Mouse (Mus musculus) kidney, embryonic 14.5 days (tissue): ENCODE measurements at regions not wholly inside any gene's neighbourhood (a gene's known extent, or its start where the extent isn't known, plus 50 kb on each side); places are given as distances from the start of the nearest gene placed in this dataset.

Experiments used
- ATAC-seq: fragments of 200-750 bp; cut with Nextera tagmentation; 2 replicates; pipeline ENCODE4 v1.8.0; 2017; ENCODE audit warnings: moderate number of reproducible peaks, mild to moderate bottlenecking, moderate TSS enrichment, moderate library complexity; ENCODE audit not compliant: low FRiP score, low TSS enrichment
- H3K27ac ChIP-seq: fragments of 300-500 bp; sonication (generic); 2 replicates; pipeline ENCODE4 v1.5.1; 2014; ENCODE audit warnings: low read depth, mild to moderate bottlenecking, low read length, moderate library complexity, mixed read lengths
- H3K27me3 ChIP-seq: fragments of 300-500 bp; sonication (generic); 2 replicates; pipeline ENCODE4 v1.6.1; 2014; ENCODE audit warnings: mild to moderate bottlenecking, low read length; ENCODE audit not compliant: control insufficient read depth, insufficient read depth
- H3K36me3 ChIP-seq: fragments of 300-500 bp; sonication (generic); 2 replicates; pipeline ENCODE4 v1.6.1; 2014; ENCODE audit warnings: low read length, mixed read lengths; ENCODE audit not compliant: control insufficient read depth, insufficient read depth
- H3K4me1 ChIP-seq: fragments of 300-500 bp; sonication (generic); 2 replicates; pipeline ENCODE4 v1.6.1; 2014; ENCODE audit warnings: low read length, mixed read lengths; ENCODE audit not compliant: control insufficient read depth, insufficient read depth
- H3K4me2 ChIP-seq: fragments of 300-500 bp; sonication (generic); replicated peaks from 2 replicates; pipeline ENCODE4 v1.6.1; 2014; ENCODE audit warnings: low read depth, mild to moderate bottlenecking, low read length
- H3K4me3 ChIP-seq: fragments of 300-500 bp; sonication (generic); 2 replicates; pipeline ENCODE4 v1.5.1; 2014; ENCODE audit warnings: mild to moderate bottlenecking, low read length
- H3K9ac ChIP-seq: fragments of 300-500 bp; sonication (generic); 2 replicates; pipeline ENCODE4 v1.6.1; 2014; ENCODE audit warnings: low read depth, mild to moderate bottlenecking, low read length, moderate library complexity
- H3K9me3 ChIP-seq: fragments of 300-500 bp; sonication (generic); 2 replicates; pipeline ENCODE4 v1.6.1; 2016; ENCODE audit warnings: low read length; ENCODE audit not compliant: control insufficient read depth
- WGBS: fragments of 180-500 bp; shearing (Covaris S2); extraction: QIAGEN DNeasy Blood & Tissue Kit; methylation state at CpG from one replicate; pipeline ENCODE4 v1.1.7; 2014; 5-methylcytosine and 5-hydroxymethylcytosine counted together

DNA sequence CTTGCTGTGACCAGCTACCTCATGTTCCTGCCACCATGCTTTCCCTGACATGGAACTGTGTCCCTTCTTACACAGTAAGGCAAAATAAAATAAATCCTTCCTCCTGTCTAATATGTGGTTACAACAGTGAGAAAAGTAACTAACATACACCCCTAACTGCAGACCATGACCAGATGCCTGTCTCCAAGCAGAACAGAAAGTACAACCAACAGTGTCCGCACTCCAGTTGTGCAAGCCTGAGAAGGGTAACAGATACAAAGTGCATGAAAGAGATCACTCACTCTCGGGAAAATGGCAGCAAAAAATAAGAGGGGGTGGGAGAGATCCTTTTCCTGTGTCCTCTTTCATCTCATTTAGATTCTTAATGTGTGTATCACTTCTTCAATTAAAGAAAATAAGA is 71.7 kb upstream of the Cul1 start:
- H3K4me1 ChIP-seq, result no peaks in the 10 kb centered on the region
- no peak overlapping the region for H3K4me2 ChIP-seq
- no peaks in the 10 kb centered on the region for H3K27me3 ChIP-seq
- H3K36me3 ChIP-seq, result no peaks in the 10 kb centered on the region
- H3K9me3 ChIP-seq, result no peaks in the 10 kb centered on the region
- H3K9ac ChIP-seq, result no peak overlapping the region
- ATAC-seq, result no peak
- 84% methylated on average over 2 of the region's 2 CpGs for WGBS
- no peak overlapping the region for H3K4me3 ChIP-seq
- H3K27ac ChIP-seq, result no peak overlapping the region

DNA sequence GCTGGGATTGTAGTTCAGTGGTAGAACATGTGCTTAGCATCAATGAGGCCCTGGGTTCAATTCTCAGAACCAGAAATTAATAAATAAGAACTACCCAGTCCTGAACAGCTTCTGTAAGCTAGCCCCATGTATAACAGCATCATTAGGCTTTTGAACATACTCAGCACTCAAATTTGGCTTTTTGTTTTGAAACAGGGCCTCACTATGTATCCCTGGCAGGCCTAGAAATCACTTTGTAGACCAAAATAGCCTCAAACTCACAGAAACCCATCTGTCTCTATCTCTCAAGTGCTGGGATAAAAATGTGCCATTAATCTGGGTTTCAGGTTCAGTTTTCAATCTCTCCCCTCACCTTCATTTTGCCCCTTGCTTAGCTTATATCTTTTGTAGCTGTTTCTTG is 66.6 kb upstream of the Cul1 start:
- Histone ChIP-seq H3K27ac (no peak overlapping the region), H3K4me2 (no peak overlapping the region), H3K9ac (no peak overlapping the region), H3K4me1 (no peaks in the 10 kb centered on the region), H3K9me3 (no peaks in the 10 kb centered on the region), H3K4me3 (no peak overlapping the region), H3K36me3 (no peaks in the 10 kb centered on the region), H3K27me3 (no peaks in the 10 kb centered on the region)
- ATAC-seq, result no peak

DNA sequence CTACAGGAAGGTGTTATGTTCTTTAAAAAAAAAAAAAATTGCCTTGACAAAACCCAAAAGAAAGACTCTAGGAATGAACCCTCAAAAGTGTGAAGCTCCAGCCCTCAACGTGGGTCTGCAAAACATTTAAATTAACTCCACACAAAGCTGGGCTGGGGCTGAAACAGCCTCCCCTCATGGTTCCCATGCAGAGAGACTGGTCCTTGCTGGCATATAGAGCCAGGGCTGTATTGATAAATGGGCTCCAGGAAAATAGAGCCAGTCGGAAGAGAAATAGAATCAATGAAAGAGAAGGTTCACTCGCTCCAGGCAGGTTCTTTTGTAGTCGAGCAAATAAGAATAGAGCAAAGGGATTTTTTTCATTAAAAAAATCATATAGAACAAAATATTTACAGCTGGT is 63.3 kb upstream of the Cul1 start:
- Histone ChIP-seq H3K27ac (no peak overlapping the region), H3K4me1 (no peaks in the 10 kb centered on the region), H3K36me3 (no peaks in the 10 kb centered on the region), H3K9ac (no peak overlapping the region), H3K4me2 (no peak overlapping the region), H3K27me3 (no peaks in the 10 kb centered on the region), H3K9me3 (no peaks in the 10 kb centered on the region), H3K4me3 (no peak overlapping the region)
- 71% methylated on average over 4 of the region's 4 CpGs for WGBS
- ATAC-seq, result no peak

DNA sequence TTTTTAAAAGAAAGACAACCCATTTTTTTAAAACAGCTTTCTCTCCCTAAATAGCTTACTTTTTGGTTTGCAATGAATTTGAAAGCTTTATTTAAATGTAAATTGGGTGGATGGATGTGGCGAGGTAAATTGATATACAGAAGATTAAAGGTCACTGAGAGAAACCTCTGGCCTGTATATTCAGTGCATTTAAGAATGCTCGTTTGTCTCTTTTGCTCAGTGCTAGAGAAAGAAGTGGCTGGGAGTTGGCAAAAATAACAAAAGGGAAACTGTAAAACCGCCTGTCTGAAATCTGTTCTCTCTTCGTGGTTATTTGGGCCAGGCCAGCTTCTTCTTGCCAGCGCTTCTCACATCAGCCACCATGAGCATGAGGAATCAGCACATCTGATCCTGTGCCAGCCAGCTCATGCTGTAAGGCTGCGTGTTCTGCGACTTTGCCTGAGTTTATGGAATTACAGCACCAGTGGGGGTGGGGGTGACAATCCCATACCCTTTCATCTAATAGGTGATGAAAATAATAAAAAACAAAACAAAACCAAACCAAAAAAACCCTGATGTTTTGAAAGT is 62.7 kb upstream of the Cul1 start:
- H3K27ac ChIP-seq, result no peak overlapping the region
- no peak overlapping the region for H3K4me2 ChIP-seq
- H3K9ac ChIP-seq, result no peak overlapping the region
- H3K4me3 ChIP-seq, result no peak overlapping the region
- 27% methylated on average over 7 of the region's 7 CpGs for WGBS
- no peaks in the 10 kb centered on the region for H3K36me3 ChIP-seq
- no peak for ATAC-seq
- H3K4me1 ChIP-seq, result no peaks in the 10 kb centered on the region
- H3K9me3 ChIP-seq, result no peaks in the 10 kb centered on the region
- H3K27me3 ChIP-seq, result no peaks in the 10 kb centered on the region

DNA sequence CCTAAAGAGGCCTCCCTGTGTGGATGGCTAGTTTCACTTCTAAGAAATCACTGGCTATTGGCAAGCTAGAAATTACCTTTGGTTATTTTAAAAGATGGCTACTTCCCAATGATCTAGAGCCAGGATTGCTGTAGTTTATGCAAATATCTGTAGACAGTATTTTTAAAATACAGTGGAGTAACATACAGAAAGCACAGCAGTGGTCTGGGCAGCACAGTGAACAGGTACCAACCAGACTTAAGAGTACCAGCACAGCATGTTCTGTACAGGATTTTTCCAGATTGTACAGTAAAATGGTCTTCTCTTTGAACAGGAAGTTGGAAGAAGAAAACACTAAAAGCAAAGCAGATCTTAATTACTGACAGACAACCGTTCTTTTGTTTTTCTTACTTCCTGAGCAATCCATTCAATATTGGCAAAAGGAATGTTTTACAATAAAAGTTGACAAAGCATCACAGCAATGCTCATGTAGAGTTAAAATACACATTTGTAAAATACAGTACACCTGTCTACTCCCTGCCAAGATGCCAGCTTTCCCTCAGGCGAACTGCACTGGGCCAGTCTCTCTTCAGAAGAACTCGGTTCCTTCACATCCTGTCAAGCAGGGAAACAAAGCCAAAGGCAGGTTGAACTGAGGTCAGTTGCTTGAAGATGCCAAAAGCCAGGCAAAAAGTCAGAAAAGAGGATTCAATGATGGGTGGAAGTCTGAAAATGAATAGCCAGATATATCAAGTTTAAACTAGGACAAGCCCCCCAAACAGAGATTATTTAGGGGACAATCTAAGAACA is 62.0 kb upstream of the Cul1 start:
- ATAC-seq, result no peak
- no peaks in the 10 kb centered on the region for H3K27me3 ChIP-seq
- H3K4me3 ChIP-seq, result no peak overlapping the region
- WGBS, result 48% methylated on average over 3 of the region's 3 CpGs
- H3K36me3 ChIP-seq, result no peaks in the 10 kb centered on the region
- no peaks in the 10 kb centered on the region for H3K9me3 ChIP-seq
- H3K9ac ChIP-seq, result no peak overlapping the region
- H3K27ac ChIP-seq, result no peak overlapping the region
- no peak overlapping the region for H3K4me2 ChIP-seq
- no peaks in the 10 kb centered on the region for H3K4me1 ChIP-seq

DNA sequence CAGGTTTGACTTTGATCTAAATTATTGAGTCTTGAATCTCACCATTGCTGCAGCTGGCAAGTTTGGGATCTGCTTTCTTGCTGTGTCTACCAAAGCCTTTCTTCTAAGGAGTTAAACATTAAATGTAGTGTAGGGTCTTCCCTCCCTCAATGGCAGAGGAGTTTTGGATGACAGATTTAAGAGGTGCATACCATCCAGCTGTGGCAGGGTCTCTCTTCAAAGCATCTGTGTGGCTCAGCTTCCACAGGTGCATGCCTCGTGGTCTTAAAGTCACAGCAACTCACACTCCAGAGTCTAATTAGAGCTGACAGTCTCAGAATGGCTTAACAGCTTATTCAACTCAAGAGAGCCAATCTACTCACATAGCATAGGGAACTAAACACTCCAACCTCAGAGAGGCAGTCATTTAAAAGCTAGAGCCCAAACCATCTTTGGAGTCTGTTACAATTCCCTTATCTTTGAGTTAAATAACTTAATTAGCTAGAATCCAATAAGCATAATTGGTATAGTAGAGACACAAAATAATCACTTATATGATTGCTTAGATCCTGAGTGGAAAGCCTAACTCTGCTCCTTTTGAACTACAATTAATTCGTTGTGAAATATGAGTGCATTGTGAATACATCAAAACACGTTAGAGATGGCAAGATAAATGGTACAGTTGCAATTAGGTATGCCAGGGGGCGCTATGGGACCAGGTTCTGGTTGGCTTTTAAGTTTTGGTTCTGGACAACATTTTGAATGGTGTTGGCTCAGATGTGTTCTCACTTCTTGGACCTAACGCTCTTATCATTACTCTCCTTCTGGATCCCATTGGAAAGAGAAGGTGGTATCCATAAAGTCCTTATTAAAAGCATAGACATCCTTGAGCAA is 57.5 kb upstream of the Cul1 start:
- H3K4me2 ChIP-seq, result no peak overlapping the region
- no peaks in the 10 kb centered on the region for H3K9me3 ChIP-seq
- H3K36me3 ChIP-seq, result no peaks in the 10 kb centered on the region
- no peaks in the 10 kb centered on the region for H3K4me1 ChIP-seq
- 40% methylated on average over 5 of the region's 5 CpGs for WGBS
- peak; percentile 62 for ATAC-seq
- H3K9ac ChIP-seq, result no peak overlapping the region
- H3K27ac ChIP-seq, result no peak overlapping the region
- no peak overlapping the region for H3K4me3 ChIP-seq
- no peaks in the 10 kb centered on the region for H3K27me3 ChIP-seq
